Mouse (Mus musculus) heart, adult 2 months (tissue): ENCODE data around the gene Apbb1ip.

Experiments used
- CTCF ChIP-seq: fragments of 200-600 bp; IDR thresholded peaks from 2 replicates; pipeline ENCODE4 v1.8.1; 2022; ENCODE audit warnings: antibody characterized with exemption, mild to moderate bottlenecking, moderate library complexity
- EP300 ChIP-seq: fragments of 200-500 bp; IDR thresholded peaks from 2 replicates; pipeline ENCODE4 v1.6.1; 2011; ENCODE audit warnings: low read depth, low read length, control low read depth; ENCODE audit not compliant: insufficient read depth
- POLR2A ChIP-seq: fragments of 200-500 bp; IDR thresholded peaks from 2 replicates; pipeline ENCODE4 v1.6.1; 2011; ENCODE audit warnings: mild to moderate bottlenecking, low read depth, low read length, control low read depth; ENCODE audit not compliant: insufficient read depth

- TF ChIP-seq CTCF (no peak), POLR2A (no peak), EP300 (no peak)
Measured at GRCm38 (mm10) chr2:22775213-22775612, 1.3 kb downstream of the Apbb1ip start.
